Mouse (Mus musculus) embryo, embryonic 11 days (tissue): Measurements from ENCODE around the gene Klf8.

Source experiments
- DNase-seq: peaks from one replicate; pipeline ENCODE4 v3.0.0-alpha.2; 2015

The Klf8 gene

DNA sequence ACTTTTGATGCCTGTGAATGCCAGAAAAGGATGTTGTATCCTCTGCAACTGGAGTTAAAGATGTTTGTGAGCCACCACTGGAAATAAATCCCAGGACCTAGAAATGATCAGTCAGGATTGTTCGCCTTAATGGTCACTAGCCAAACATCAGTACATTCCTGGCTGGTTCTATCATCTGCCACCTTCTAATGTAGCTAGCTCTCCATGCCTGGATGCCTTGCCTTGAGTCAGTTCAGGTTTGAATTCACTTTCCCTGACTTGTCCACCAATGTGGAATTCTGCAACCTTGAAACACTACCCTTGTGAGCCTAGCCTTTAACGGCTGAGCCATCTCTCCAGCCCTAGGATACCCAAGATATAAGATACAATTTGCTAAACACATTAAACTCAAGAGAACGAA is 202.8 kb downstream of the Klf8 start:
- no peak for DNase-seq
